Mouse (Mus musculus): ENCODE data around the gene Smim13. TPM values are rescaled to one million over a fixed set of nuclear protein-coding genes. Genes with fewer than 3 reads are reported as not detected.

Smim13 gene
- polyA plus RNA-seq, 1 experiment from 2014 or later: 27.2 TPM

DNA sequence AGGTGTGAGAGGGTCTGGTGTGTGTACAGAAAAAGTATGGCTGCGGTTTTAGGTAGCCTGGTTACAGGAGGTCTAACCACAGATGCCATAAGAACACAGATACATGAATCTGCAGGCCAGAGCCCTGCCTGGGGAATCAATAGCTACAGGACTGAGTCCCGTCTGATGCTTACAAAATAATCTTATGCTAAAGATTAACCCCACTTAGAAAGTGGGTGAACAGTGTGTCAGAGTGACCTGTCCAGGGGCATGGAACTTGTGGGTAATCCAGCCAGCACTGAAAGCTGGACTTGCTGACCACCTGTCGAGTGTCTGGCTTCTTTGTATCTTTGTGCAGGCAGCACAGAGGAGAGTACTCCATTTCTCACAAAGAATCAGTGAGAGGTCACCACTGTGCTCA lies 33.4 kb upstream of the Smim13 start:
- Histone ChIP-seq H3K9ac (ENCODE audit: low read depth, low read length) (no peak overlapping the region), H3K36me3 (ENCODE audit: control insufficient read depth, insufficient read depth, low read length) (no peaks in the 10 kb centered on the region), H3K27ac (ENCODE audit: low read length) (no peak overlapping the region), H3K9me3 (replicated peaks; ENCODE audit: control insufficient read depth, low read length, poor library complexity, severe bottlenecking) (no peaks in the 10 kb centered on the region; the same call in none of the 2 replicates), H3K4me1 (ENCODE audit: control insufficient read depth, insufficient read depth, low read length) (peaks cover 9% of the 10 kb centered on the region), H3K4me2 (ENCODE audit: low read length) (no peak overlapping the region), H3K27me3 (ENCODE audit: control insufficient read depth, insufficient read depth, low read depth, low read length) (no peaks in the 10 kb centered on the region), H3K4me3 (ENCODE audit: low read depth, low read length) (no peak overlapping the region)
- WGBS: 70% methylated on average over 3 of the region's 3 CpGs
- ATAC-seq: no peak

DNA sequence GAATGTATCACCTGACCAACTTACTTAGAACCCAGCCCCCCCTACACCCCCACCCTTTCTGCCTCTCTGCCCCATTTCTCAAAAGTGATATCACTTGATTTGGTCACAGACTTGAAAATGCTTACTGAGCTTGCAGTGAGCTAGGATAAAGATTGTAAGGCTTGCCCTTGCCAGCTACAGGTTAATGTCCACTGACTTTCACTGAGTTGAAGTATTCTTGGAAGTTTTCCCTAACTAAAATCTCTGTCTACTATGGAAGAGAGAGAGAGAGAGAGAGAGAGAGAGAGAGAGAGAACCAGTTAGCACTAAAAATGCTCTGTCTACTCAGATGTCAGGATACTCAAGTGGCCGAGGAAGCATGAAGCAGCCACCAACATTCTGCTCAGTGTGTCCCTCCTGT lies 30.6 kb upstream of the Smim13 start:
- no peak for ATAC-seq
- Histone ChIP-seq H3K27ac (ENCODE audit: low read length) (no peak overlapping the region), H3K9ac (ENCODE audit: low read depth, low read length) (no peak overlapping the region), H3K36me3 (ENCODE audit: control insufficient read depth, insufficient read depth, low read length) (no peaks in the 10 kb centered on the region), H3K27me3 (ENCODE audit: control insufficient read depth, insufficient read depth, low read depth, low read length) (no peaks in the 10 kb centered on the region), H3K4me1 (ENCODE audit: control insufficient read depth, insufficient read depth, low read length) (peaks cover 9% of the 10 kb centered on the region), H3K4me2 (ENCODE audit: low read length) (peak overlapping the region; percentile 44), H3K9me3 (replicated peaks; ENCODE audit: control insufficient read depth, low read length, poor library complexity, severe bottlenecking) (peaks cover 16% of the 10 kb centered on the region), H3K4me3 (ENCODE audit: low read depth, low read length) (peak overlapping the region; percentile 85)
- 10% methylated on average over 1 of the region's 1 CpGs for WGBS

DNA sequence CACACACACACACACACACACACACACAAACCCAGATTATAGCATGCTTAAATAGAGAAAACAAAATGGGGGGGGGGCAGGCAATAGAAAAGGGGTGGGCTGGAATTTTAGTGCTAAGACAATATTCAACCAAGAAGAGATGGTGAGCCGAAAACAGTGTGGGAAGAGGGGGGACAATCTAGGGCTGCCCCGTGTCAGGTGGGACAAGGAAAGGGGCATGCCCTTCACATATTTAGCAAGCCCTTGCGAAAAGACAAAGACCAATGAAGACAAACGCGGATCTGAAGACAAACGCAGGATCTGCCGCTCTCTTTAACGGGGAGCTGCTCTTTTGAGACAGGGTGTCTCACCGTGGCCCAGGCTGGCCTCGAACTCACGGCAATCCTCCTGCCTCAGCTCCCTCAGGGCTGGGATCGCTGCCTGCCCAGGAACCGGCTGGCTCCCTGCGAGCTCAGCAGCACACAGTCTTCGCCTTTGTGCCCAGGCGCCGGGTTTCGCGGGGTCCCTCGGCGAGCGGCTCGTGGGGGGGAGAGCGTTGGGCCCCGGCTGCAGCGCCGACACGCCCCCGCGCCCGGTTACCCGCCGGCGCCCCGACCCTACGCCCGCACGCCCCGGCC lies 29.8 kb upstream of the Smim13 start:
- Histone ChIP-seq H3K4me1 (ENCODE audit: control insufficient read depth, insufficient read depth, low read length) (peaks cover 9% of the 10 kb centered on the region), H3K4me3 (ENCODE audit: low read depth, low read length) (peak overlapping the region; percentile 85), H3K36me3 (ENCODE audit: control insufficient read depth, insufficient read depth, low read length) (no peaks in the 10 kb centered on the region), H3K27me3 (ENCODE audit: control insufficient read depth, insufficient read depth, low read depth, low read length) (no peaks in the 10 kb centered on the region), H3K9ac (ENCODE audit: low read depth, low read length) (peak overlapping the region; percentile 77), H3K9me3 (replicated peaks; ENCODE audit: control insufficient read depth, low read length, poor library complexity, severe bottlenecking) (peaks cover 16% of the 10 kb centered on the region), H3K4me2 (ENCODE audit: low read length) (peak overlapping the region; percentile 44), H3K27ac (ENCODE audit: low read length) (peak overlapping the region; percentile 76)
- 2% methylated on average over 35 of the region's 39 CpGs for WGBS
- peak; percentile 86 for ATAC-seq

DNA sequence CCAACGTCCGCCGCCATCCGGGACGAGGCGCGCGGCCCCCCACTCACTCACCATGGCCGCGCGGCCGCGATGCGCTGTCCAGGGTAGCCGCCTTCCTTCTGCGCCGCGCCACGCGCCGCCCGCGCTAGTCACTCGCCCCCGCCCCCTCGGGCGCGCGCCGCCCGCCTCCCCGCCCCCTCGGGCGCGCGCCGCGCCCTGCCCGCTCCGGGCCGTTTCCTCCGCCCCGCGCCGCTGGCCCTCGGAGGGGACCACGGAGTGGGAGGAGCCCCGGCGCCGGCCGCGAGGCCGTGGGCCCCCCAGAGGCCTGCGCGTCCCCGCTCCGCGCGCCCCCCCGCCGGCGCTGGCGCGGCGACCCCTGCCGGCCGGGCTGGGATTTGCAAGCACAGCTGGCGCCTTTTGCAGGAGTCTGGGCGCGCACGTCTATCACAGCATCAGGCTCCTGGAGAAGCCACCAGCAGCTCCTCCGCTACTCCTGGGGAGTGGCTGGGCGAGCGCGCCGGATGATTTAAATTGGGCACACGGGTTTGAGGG lies 29.3 kb upstream of the Smim13 start, which contains the start of gene Elovl2:
Elovl2 (minus strand) TSS at position 102 of the 531 bp plus-strand sequence.
- Histone ChIP-seq H3K9me3 (replicated peaks; ENCODE audit: control insufficient read depth, low read length, poor library complexity, severe bottlenecking) (peaks cover 16% of the 10 kb centered on the region), H3K9ac (ENCODE audit: low read depth, low read length) (peak within 1 kb of the TSS; percentile 77), H3K4me2 (ENCODE audit: low read length) (peak within 1 kb of the TSS; percentile 44), H3K4me1 (ENCODE audit: control insufficient read depth, insufficient read depth, low read length) (peaks cover 9% of the 10 kb centered on the region), H3K27me3 (ENCODE audit: control insufficient read depth, insufficient read depth, low read depth, low read length) (no peaks in the 10 kb centered on the region), H3K4me3 (ENCODE audit: low read depth, low read length) (peak within 1 kb of the TSS; percentile 85), H3K27ac (ENCODE audit: low read length) (peak within 1 kb of the TSS; percentile 76), H3K36me3 (ENCODE audit: control insufficient read depth, insufficient read depth, low read length) (no peaks in the 10 kb centered on the region)
- WGBS: 2% methylated on average over 45 of the region's 77 CpGs
- peak; percentile 96 for ATAC-seq

DNA sequence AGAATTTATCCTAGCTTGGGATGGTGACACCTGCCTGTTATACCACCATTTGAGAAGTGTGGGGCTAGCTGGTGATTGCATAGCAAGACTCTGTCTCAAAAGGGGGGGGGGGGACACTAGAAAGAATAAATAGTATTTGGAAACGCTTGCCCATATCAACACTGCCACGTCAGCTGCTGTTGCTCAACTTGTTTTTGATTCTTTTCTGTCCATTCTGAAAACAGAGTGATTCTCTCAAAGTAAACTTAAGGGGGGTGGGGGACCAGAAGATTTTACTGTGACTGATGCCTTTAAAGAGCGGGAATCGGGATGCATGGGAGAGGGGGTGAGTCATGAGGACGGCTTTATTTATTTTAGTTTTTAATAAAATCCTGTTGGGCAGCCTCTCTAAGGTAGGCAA lies 23.1 kb upstream of the Smim13 start:
- Histone ChIP-seq H3K9ac (ENCODE audit: low read depth, low read length) (no peak overlapping the region), H3K27ac (ENCODE audit: low read length) (no peak overlapping the region), H3K4me1 (ENCODE audit: control insufficient read depth, insufficient read depth, low read length) (no peaks in the 10 kb centered on the region), H3K9me3 (replicated peaks; ENCODE audit: control insufficient read depth, low read length, poor library complexity, severe bottlenecking) (peaks cover 15% of the 10 kb centered on the region), H3K4me2 (ENCODE audit: low read length) (no peak overlapping the region), H3K27me3 (ENCODE audit: control insufficient read depth, insufficient read depth, low read depth, low read length) (no peaks in the 10 kb centered on the region), H3K4me3 (ENCODE audit: low read depth, low read length) (no peak overlapping the region), H3K36me3 (ENCODE audit: control insufficient read depth, insufficient read depth, low read length) (no peaks in the 10 kb centered on the region)
- no peak for ATAC-seq
- 87% methylated on average over 5 of the region's 5 CpGs for whole genome bisulfite sequencing

DNA sequence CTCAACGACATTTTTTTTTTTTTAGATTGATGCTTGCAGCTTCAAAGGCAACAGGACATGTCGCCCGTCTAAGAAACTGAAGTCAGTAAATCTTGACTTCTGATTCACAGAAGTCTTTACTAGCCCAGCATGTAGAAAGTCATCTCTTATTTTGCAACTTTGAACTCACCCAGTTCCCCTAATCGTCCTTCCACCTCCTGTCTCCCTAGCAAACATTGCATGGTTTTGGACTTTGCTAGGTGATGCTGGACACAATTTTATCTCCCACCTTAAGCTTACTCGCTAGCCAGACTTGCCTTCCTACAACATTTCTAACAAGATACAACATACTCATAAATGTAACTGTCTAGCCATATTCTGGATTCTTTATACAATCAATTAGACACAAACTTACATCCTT lies 21.6 kb upstream of the Smim13 start:
- H3K27ac ChIP-seq (ENCODE audit: low read length): no peak overlapping the region
- WGBS: 93% methylated on average over 5 of the region's 5 CpGs
- no peaks in the 10 kb centered on the region for H3K27me3 ChIP-seq (ENCODE audit: control insufficient read depth, insufficient read depth, low read depth, low read length)
- ATAC-seq: no peak
- H3K36me3 ChIP-seq (ENCODE audit: control insufficient read depth, insufficient read depth, low read length): no peaks in the 10 kb centered on the region
- no peaks in the 10 kb centered on the region for H3K4me1 ChIP-seq (ENCODE audit: control insufficient read depth, insufficient read depth, low read length)
- no peak overlapping the region for H3K4me3 ChIP-seq (ENCODE audit: low read depth, low read length)
- no peak overlapping the region for H3K9ac ChIP-seq (ENCODE audit: low read depth, low read length)
- peaks cover 1% of the 10 kb centered on the region; the same call in 1 of the 2 replicates for H3K9me3 ChIP-seq (replicated peaks; ENCODE audit: control insufficient read depth, low read length, poor library complexity, severe bottlenecking)
- H3K4me2 ChIP-seq (ENCODE audit: low read length): no peak overlapping the region

DNA sequence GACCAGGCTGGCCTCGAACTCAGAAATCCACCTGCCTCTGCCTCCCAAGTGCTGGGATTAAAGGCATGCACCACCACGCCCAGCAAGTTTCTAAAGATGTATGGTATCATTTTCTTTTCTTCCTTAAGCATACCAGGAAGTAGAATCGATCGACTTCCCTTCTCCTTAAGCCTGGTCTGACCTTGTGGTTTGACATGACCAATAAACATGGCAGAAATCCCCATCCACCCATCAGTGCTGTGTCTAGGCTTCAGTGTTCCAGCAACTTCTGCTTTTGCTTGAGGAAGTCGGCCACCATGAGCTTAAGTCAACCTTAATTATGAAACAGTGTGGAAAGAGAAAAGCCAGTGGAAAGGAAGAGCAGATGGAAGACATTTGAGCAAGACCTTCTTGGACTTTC lies 19.4 kb upstream of the Smim13 start:
- H3K27ac ChIP-seq (ENCODE audit: low read length): no peak overlapping the region
- no peak overlapping the region for H3K9ac ChIP-seq (ENCODE audit: low read depth, low read length)
- no peaks in the 10 kb centered on the region for H3K4me1 ChIP-seq (ENCODE audit: control insufficient read depth, insufficient read depth, low read length)
- no peaks in the 10 kb centered on the region for H3K9me3 ChIP-seq (replicated peaks; ENCODE audit: control insufficient read depth, low read length, poor library complexity, severe bottlenecking)
- no peak overlapping the region for H3K4me3 ChIP-seq (ENCODE audit: low read depth, low read length)
- H3K4me2 ChIP-seq (ENCODE audit: low read length): no peak overlapping the region
- no peaks in the 10 kb centered on the region for H3K27me3 ChIP-seq (ENCODE audit: control insufficient read depth, insufficient read depth, low read depth, low read length)
- WGBS: 95% methylated on average over 4 of the region's 5 CpGs
- no peaks in the 10 kb centered on the region for H3K36me3 ChIP-seq (ENCODE audit: control insufficient read depth, insufficient read depth, low read length)
- ATAC-seq: no peak

DNA sequence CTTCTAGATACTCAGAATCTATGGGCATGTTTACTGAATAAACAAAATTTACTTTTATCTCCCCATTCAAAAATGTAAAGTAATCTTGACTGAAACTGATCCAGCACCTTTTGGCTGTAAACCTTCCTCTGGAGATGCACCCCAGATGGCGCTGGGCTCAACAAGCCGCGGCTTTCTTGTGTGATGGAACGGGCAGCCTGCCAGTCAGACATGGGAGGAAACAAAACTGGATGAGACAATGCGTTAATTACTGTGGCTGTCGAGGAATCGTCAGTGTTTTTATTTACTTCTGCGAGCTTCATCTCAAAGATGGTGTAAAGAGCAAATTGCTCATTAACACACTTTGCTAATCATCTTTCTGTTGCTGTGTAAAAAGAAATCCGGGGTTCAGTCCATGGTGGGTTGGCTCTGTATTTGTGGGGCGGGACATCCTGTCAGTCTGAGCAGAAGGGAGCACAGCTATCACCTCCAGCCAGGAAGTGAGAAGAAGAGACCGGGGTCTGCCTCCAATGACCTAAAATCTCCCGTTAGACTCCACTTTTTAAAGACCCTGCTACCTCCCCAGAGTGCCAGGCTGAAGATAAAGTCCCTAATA lies 18.2 kb upstream of the Smim13 start:
- H3K9ac ChIP-seq (ENCODE audit: low read depth, low read length): no peak overlapping the region
- H3K36me3 ChIP-seq (ENCODE audit: control insufficient read depth, insufficient read depth, low read length): no peaks in the 10 kb centered on the region
- no peak overlapping the region for H3K27ac ChIP-seq (ENCODE audit: low read length)
- ATAC-seq: no peak
- H3K4me2 ChIP-seq (ENCODE audit: low read length): no peak overlapping the region
- H3K9me3 ChIP-seq (replicated peaks; ENCODE audit: control insufficient read depth, low read length, poor library complexity, severe bottlenecking): no peaks in the 10 kb centered on the region
- 86% methylated on average over 12 of the region's 12 CpGs for WGBS
- H3K27me3 ChIP-seq (ENCODE audit: control insufficient read depth, insufficient read depth, low read depth, low read length): no peaks in the 10 kb centered on the region
- H3K4me3 ChIP-seq (ENCODE audit: low read depth, low read length): no peak overlapping the region
- H3K4me1 ChIP-seq (ENCODE audit: control insufficient read depth, insufficient read depth, low read length): no peaks in the 10 kb centered on the region

DNA sequence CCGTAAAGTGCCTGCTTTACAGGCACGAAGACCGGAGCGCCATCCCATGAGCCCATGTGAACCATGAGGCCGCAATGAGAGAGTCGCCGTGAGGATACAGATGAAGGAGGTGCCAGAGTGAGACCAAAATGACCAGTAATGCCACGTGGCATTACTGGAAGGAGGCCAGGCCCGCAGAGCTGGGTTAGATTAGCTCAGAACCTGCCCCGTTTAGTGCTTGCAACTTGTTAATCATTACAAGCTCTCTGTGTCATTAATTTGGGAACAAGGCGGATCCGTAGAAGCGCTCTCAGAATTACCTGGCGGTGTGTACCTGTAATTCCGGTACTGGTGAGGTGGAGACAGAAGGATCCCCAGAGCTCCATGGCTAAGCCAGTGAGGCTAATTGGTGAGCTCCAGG lies 17.4 kb upstream of the Smim13 start:
- no peak for ATAC-seq
- no peak overlapping the region for H3K9ac ChIP-seq (ENCODE audit: low read depth, low read length)
- 94% methylated on average over 15 of the region's 15 CpGs for WGBS
- H3K4me2 ChIP-seq (ENCODE audit: low read length): no peak overlapping the region
- H3K36me3 ChIP-seq (ENCODE audit: control insufficient read depth, insufficient read depth, low read length): no peaks in the 10 kb centered on the region
- H3K4me1 ChIP-seq (ENCODE audit: control insufficient read depth, insufficient read depth, low read length): no peaks in the 10 kb centered on the region
- no peaks in the 10 kb centered on the region for H3K27me3 ChIP-seq (ENCODE audit: control insufficient read depth, insufficient read depth, low read depth, low read length)
- H3K27ac ChIP-seq (ENCODE audit: low read length): no peak overlapping the region
- H3K4me3 ChIP-seq (ENCODE audit: low read depth, low read length): no peak overlapping the region
- H3K9me3 ChIP-seq (replicated peaks; ENCODE audit: control insufficient read depth, low read length, poor library complexity, severe bottlenecking): no peaks in the 10 kb centered on the region
